Mouse (Mus musculus): ENCODE data around the gene Plpp3. TPM values are rescaled to one million over a fixed set of nuclear protein-coding genes. Genes with fewer than 3 reads are reported as not detected.

The Plpp3 gene
- total and polyA plus RNA-seq, 2 experiments, result 64.1 to 81.0 TPM

DNA sequence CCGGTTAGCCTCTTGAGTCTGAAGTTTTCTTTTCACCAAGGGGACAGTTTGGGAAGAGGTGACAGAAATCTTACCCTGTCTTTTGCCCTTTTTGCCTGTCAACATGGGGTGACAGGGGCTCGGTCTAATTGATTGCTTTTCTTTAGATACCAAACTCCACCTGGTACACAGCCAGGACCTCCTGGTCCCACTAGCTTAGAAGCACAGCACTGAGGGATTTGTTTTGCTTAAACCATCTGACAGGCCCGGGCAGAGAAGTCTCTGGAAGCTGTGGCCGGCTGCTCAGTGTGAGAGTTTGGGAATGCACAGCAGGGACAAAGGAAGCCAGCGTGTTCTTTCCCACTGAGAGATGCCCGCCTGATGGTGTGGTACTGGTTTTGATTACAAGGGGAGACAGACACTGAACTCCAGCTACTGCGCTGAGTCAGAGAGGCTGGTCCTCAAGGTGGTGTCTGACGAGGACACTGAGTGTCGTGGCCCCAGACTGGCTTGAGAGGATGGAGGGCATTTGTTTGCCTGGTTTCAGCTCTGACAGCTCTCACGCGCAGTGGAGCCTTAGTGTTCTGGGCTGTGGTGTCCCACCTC is 64.2 kb downstream of the Plpp3 start:
- Histone ChIP-seq H3K4me1 (ENCODE audit: control insufficient read depth, insufficient read depth, low read length) (peaks cover 59% of the 10 kb centered on the region), H3K27ac (replicated peaks; ENCODE audit: insufficient read depth, low read depth, low read length) (peak overlapping the region; percentile 73), H3K36me3 (ENCODE audit: control insufficient read depth, insufficient read depth, low read length) (peaks cover 64% of the 10 kb centered on the region), H3K27me3 (ENCODE audit: control insufficient read depth, insufficient read depth, low read length) (no peaks in the 10 kb centered on the region), H3K4me3 (ENCODE audit: insufficient read depth, low read depth, low read length) (no peak overlapping the region), H3K9ac (ENCODE audit: low read depth, low read length) (peak overlapping the region; percentile 40), H3K79me2 (ENCODE audit: control insufficient read depth, insufficient read depth, low read length) (no peaks in the 10 kb centered on the region; the same call in 1 of the 2 replicates)
- TF ChIP-seq CTCF (IDR thresholded peaks at IDR 0.05; ENCODE audit: low read depth, low read length), result no peak
- TF ChIP-seq POLR2A (IDR thresholded peaks at IDR 0.05; ENCODE audit: extremely low read depth, insufficient read depth, low read length), result no peak
- 49% methylated on average over 11 of the region's 11 CpGs for whole genome bisulfite sequencing
- DNase-seq (ENCODE audit: extremely low read depth, low read depth, low spot score), result peak; percentile 85

- Histone ChIP-seq H3K36me3 (ENCODE audit: control insufficient read depth, insufficient read depth, low read length) (peaks cover 75% of the 10 kb centered on the region), H3K4me1 (ENCODE audit: control insufficient read depth, insufficient read depth, low read length) (peaks cover 53% of the 10 kb centered on the region), H3K27me3 (ENCODE audit: control insufficient read depth, insufficient read depth, low read length) (no peaks in the 10 kb centered on the region), H3K9ac (ENCODE audit: low read depth, low read length) (peak overlapping the region; percentile 12; the same call in 1 of the 2 replicates), H3K79me2 (ENCODE audit: control insufficient read depth, insufficient read depth, low read length) (no peaks in the 10 kb centered on the region), H3K27ac (replicated peaks; ENCODE audit: insufficient read depth, low read depth, low read length) (peak overlapping the region; percentile 73), H3K4me3 (ENCODE audit: insufficient read depth, low read depth, low read length) (no peak overlapping the region)
- TF ChIP-seq POLR2A (IDR thresholded peaks at IDR 0.05; ENCODE audit: extremely low read depth, insufficient read depth, low read length) (no peak), CTCF (IDR thresholded peaks at IDR 0.05; ENCODE audit: low read depth, low read length) (no peak)
- DNase-seq (ENCODE audit: extremely low read depth, low read depth, low spot score), result peak; percentile 95
- WGBS, result 34% methylated on average over 5 of the region's 5 CpGs
These were observed 66.2 kb downstream of the Plpp3 start for GRCm38 (mm10) chr4:105223101-105223924.

- H3K27me3 ChIP-seq (ENCODE audit: control insufficient read depth, insufficient read depth, low read length), result no peaks in the 10 kb centered on the region
- peak overlapping the region; percentile 12; the same call in 1 of the 2 replicates for H3K9ac ChIP-seq (ENCODE audit: low read depth, low read length)
- H3K27ac ChIP-seq (replicated peaks; ENCODE audit: insufficient read depth, low read depth, low read length), result peak overlapping the region; percentile 73
- H3K79me2 ChIP-seq (ENCODE audit: control insufficient read depth, insufficient read depth, low read length), result no peaks in the 10 kb centered on the region
- 44% methylated on average over 4 of the region's 4 CpGs for WGBS
- H3K4me1 ChIP-seq (ENCODE audit: control insufficient read depth, insufficient read depth, low read length), result peaks cover 49% of the 10 kb centered on the region
- H3K36me3 ChIP-seq (ENCODE audit: control insufficient read depth, insufficient read depth, low read length), result peaks cover 75% of the 10 kb centered on the region
- DNase-seq (ENCODE audit: extremely low read depth, low read depth, low spot score), result peak; percentile 13
- no peak overlapping the region for H3K4me3 ChIP-seq (ENCODE audit: insufficient read depth, low read depth, low read length)
- TF ChIP-seq CTCF (IDR thresholded peaks at IDR 0.05; ENCODE audit: low read depth, low read length), result no peak
These were observed 66.8 kb downstream of the Plpp3 start for GRCm38 (mm10) chr4:105223925-105224300.

- Histone ChIP-seq H3K27me3 (ENCODE audit: control insufficient read depth, insufficient read depth, low read length) (no peaks in the 10 kb centered on the region), H3K9ac (ENCODE audit: low read depth, low read length) (no peak overlapping the region), H3K79me2 (ENCODE audit: control insufficient read depth, insufficient read depth, low read length) (no peaks in the 10 kb centered on the region), H3K27ac (replicated peaks; ENCODE audit: insufficient read depth, low read depth, low read length) (peak overlapping the region; percentile 20), H3K4me3 (ENCODE audit: insufficient read depth, low read depth, low read length) (no peak overlapping the region), H3K36me3 (ENCODE audit: control insufficient read depth, insufficient read depth, low read length) (peaks cover 71% of the 10 kb centered on the region), H3K4me1 (ENCODE audit: control insufficient read depth, insufficient read depth, low read length) (peaks cover 36% of the 10 kb centered on the region)
- DNase-seq (ENCODE audit: extremely low read depth, low read depth, low spot score), result peak; percentile 50
- no peak for TF ChIP-seq POLR2A (IDR thresholded peaks at IDR 0.05; ENCODE audit: extremely low read depth, insufficient read depth, low read length)
- no peak for TF ChIP-seq CTCF (IDR thresholded peaks at IDR 0.05; ENCODE audit: low read depth, low read length)
- WGBS, result 40% methylated on average over 2 of the region's 2 CpGs
These were observed 68.4 kb downstream of the Plpp3 start for GRCm38 (mm10) chr4:105225512-105225911.

DNA sequence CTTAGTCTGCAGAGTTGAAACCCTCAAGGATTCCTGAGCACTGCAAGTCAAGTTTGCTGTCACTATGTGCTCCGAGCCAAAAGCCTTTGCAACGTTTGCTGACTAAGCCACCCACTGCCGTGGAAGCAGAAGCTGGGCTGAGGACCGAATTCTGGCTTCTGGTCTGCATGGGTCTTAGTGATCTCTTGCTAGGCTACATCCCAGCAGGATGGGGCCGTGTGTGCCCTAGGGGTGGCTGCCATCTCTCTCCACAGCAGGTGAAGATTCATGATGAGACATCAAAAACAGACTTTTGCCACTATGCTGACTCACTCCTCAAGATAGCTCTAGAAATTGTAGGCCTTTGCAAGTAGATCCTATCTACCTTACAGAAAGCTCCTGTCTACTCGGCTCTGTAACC is 69.2 kb downstream of the Plpp3 start:
- Histone ChIP-seq H3K36me3 (ENCODE audit: control insufficient read depth, insufficient read depth, low read length) (peaks cover 80% of the 10 kb centered on the region), H3K27me3 (ENCODE audit: control insufficient read depth, insufficient read depth, low read length) (no peaks in the 10 kb centered on the region), H3K4me3 (ENCODE audit: insufficient read depth, low read depth, low read length) (no peak overlapping the region), H3K27ac (replicated peaks; ENCODE audit: insufficient read depth, low read depth, low read length) (no peak overlapping the region), H3K79me2 (ENCODE audit: control insufficient read depth, insufficient read depth, low read length) (no peaks in the 10 kb centered on the region), H3K9ac (ENCODE audit: low read depth, low read length) (no peak overlapping the region), H3K4me1 (ENCODE audit: control insufficient read depth, insufficient read depth, low read length) (peaks cover 31% of the 10 kb centered on the region)
- WGBS, result 41% methylated on average over 6 of the region's 6 CpGs
- no peak for TF ChIP-seq CTCF (IDR thresholded peaks at IDR 0.05; ENCODE audit: low read depth, low read length)
- DNase-seq (ENCODE audit: extremely low read depth, low read depth, low spot score), result peak; percentile 29

DNA sequence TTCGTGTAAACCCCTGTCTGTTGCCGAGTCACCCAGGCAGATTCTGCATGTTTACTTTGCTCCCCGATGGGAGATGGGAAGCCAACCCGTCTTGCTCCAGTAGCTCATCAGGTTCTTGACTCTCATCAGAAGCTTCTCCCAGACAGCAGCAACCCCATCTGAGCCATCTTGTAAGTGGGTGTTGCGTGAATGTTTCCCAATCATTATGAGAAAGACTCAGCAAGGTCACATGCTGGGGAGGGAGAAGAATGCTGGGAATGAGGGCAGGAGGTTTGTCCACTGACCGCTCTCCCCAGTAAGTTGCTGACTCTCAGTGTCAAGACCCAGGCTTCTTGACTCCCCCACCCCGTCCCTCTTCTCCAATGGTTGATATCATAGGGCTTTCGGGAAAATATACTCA is 73.0 kb downstream of the Plpp3 start:
- DNase-seq (ENCODE audit: extremely low read depth, low read depth, low spot score), result peak; percentile 27
- Histone ChIP-seq H3K9ac (ENCODE audit: low read depth, low read length) (no peak overlapping the region), H3K27ac (replicated peaks; ENCODE audit: insufficient read depth, low read depth, low read length) (no peak overlapping the region), H3K79me2 (ENCODE audit: control insufficient read depth, insufficient read depth, low read length) (no peaks in the 10 kb centered on the region), H3K27me3 (ENCODE audit: control insufficient read depth, insufficient read depth, low read length) (no peaks in the 10 kb centered on the region), H3K4me3 (ENCODE audit: insufficient read depth, low read depth, low read length) (no peak overlapping the region), H3K4me1 (ENCODE audit: control insufficient read depth, insufficient read depth, low read length) (peaks cover 1% of the 10 kb centered on the region; the same call in 1 of the 2 replicates), H3K36me3 (ENCODE audit: control insufficient read depth, insufficient read depth, low read length) (peaks cover 59% of the 10 kb centered on the region)
- 79% methylated on average over 8 of the region's 8 CpGs for WGBS
- TF ChIP-seq POLR2A (IDR thresholded peaks at IDR 0.05; ENCODE audit: extremely low read depth, insufficient read depth, low read length), result no peak

Data from liver, adult 2 months (tissue).